Mouse (Mus musculus) lung, postnatal 0 days (tissue): ENCODE data around the gene B4galnt4.

ENCODE experiments used
- CTCF ChIP-seq: IDR thresholded peaks from 2 replicates; pipeline ENCODE4 v1.5.1; 2016; ENCODE audit warnings: antibody characterized with exemption, mild to moderate bottlenecking
- EP300 ChIP-seq: IDR thresholded peaks from 2 replicates; pipeline ENCODE4 v1.6.1; 2016; ENCODE audit warnings: antibody characterized with exemption, mild to moderate bottlenecking, control low read depth

DNA sequence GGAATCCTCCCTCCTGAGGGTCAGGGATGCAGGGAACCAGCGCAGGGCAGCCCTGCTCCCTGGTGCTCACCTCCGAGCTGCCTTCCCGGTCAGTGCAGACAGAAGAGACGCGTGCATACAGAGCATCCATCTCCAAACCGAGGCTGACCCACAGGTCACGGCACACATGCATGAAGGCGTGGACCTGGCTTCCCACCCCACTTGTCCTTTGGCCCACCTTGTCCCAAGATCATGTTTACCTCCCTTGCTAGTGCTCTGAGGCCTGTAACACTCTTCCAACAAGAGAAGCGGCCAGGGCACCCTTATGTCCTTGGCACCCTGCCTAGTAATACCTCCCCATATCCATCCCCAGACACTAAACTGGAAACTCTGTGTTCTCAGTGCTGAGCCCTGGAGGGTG lies 55.0 kb downstream of the B4galnt4 start:
- TF ChIP-seq CTCF: no peak
- no peak for TF ChIP-seq EP300
